Mouse (Mus musculus) ovary, adult 10 weeks (tissue): ENCODE results near the gene Cyp2c54. TPM values are rescaled to one million over a fixed set of nuclear protein-coding genes. Genes with fewer than 3 reads are reported as not detected.

ENCODE experiments used
- polyA plus RNA-seq: library from polyadenylated mRNA; stranded (reverse); fragments of 350-450 nt; fragmentation: Illumina TruSeq; extraction: RNeasy Lipid Tissue Mini Kit (QIAGEN cat#74804); gene quantifications from one replicate; pipeline ENCODE4 v1.2.3, GENCODE M21; 2014

The Cyp2c54 gene
- not detected for polyA plus RNA-seq

DNA sequence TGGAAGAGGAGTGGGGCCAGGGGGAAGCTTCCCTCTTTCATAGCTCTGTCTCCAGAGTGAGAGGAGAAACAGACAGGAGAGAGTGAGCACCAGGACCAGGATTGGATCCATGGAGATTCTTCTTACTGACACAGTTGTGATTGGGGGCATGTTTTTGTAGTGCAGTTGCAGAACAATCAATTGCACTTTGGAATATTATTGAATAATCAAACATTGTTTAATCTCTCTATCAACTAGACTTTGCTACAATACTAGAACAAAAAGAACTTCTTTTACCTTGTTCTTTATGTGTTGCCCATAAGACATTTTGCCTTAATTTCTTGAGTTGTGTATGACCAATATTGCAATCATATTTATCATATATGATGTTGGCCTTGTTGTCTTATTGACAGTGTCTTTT, at the start of gene Cyp2c54:
Gene Cyp2c54 (minus strand): TSS at position 127 of the 400 bp plus-strand sequence.

DNA sequence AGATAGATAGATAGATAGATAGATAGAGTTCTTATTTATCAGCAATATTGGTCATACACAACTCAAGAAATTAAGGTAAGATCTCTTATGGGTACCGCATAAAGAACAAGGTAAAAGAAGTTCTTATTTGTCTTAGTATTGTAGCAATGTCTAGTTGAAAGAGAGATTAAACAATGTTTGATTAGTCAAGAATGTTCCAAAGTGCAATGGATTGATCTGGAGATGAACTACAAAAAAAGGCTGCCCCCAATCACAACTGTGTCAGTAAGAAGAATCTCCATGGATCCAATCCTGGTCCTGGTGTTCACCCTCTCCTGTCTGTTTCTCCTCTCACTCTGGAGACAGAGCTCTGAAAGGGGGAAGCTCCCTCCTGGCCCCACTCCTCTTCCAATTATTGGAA, 15.8 kb upstream of the Cyp2c54 start, which contains the start of gene Cyp2c50:
Gene Cyp2c50 (plus strand): TSS at position 268 of the 400 bp plus-strand sequence.

GRCm38 (mm10) chr19:39992140-39992539, 81.5 kb downstream of the Cyp2c54 start, which contains the start of gene Cyp2c37:
TSS of gene Cyp2c37 (plus strand) at chr19:39992424.

Other genes with a start within 250 kb of the Cyp2c54 start
- not detected for gene Cyp2c69, start 187.0 kb downstream of the Cyp2c54 start, polyA plus RNA-seq
- 0.26 TPM for gene Cyp2c37, start 81.4 kb downstream of the Cyp2c54 start, polyA plus RNA-seq
- gene Cyp2c50, start 15.9 kb upstream of the Cyp2c54 start, polyA plus RNA-seq = not detected
- gene Cyp2c70, start 113.5 kb upstream of the Cyp2c54 start, polyA plus RNA-seq = not detected
- gene Pdlim1, start 198.0 kb upstream of the Cyp2c54 start, polyA plus RNA-seq = 21.7 TPM